Mouse (Mus musculus): Measurements from ENCODE around the gene Trnau1ap.

DNA sequence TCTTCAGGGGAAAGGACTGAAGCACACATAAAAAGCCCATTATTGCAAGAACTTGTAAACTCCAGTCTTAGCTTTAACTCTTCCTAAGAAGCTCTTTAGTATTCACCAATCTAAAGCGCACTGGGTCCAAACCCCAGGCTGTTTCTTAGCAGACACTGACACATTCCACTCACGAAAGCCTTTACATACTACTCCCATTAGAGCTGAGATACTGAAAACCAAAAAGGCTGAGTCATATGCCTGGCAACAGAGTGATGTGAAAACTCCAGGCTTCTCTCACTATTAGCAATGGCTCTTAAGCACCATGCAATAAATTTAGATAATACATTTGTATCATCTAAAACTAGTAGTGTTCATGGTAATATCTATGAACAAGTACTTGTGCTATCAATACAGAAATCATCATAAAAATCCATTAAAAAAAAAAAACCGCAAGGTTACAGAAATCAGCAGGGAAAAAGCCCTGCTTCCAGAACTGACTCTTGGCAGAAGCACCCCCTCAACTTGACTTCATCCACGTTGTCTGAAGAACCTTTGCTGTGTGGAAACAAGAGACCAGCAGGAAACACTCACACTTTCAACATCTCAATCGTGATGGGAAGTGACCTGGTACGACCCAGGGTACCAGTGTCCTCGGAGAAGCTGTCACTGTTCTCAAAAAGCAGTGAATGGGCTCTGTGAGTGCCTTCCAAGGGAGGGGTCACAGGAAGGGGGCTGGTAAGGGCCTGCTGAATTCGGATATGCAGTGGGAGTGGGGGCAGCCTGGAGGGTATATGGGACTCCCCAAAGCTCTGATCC, 40.8 kb upstream of the Trnau1ap start:
- no peak for TF ChIP-seq POLR2A (IDR thresholded peaks at IDR 0.05; ENCODE audit: borderline replicate concordance, insufficient read depth, low read length)
- TF ChIP-seq CTCF (IDR thresholded peaks at IDR 0.05; ENCODE audit: borderline replicate concordance, insufficient read depth, low read depth, low read length): no peak

Measured in cerebellum, adult 2 months (tissue).